Mouse (Mus musculus) forelimb bud, embryonic 11.5 days (tissue): ENCODE measurements around the gene Zfr2.

Experiments used
- DNase-seq: peaks from one replicate; pipeline ENCODE4 v3.0.0-alpha.2; 2012; ENCODE audit warnings: low read depth, low spot score

The Zfr2 gene

DNA sequence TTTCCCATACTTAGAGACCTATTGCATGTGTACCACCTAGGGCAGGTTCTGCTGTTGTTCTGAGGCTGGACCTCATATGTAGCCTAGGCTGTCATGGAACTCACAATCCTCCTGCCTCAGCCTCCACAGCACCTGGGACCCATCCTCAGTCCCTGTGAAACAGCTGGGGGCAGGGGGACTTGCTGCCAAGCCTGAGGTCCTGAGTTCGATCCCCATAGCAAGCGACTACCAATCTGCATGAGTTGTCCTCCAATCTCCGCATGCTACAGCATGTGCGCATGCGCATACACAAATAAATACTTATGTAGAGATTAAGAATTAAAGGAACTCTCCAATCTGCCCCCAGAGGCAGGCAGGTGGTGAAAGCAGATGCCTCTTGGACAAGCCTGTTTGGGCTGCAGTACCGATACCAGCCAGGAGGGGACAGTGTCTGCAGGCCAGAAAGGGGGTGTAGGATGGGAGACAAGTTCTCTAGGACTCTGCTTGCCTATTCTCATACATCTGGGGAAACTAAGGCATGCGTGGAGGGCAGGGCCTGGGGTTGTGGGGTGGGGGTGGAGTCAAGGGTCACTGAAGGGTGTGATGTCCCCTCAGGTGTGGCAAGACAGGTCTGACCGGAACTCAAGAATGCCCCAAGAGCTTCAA, 54.7 kb downstream of the Zfr2 start:
- DNase-seq, result peak; percentile 39

GRCm38 (mm10) chr10:81288601-81289000, 55.6 kb downstream of the Zfr2 start:
- peak; percentile 49 for DNase-seq

GRCm38 (mm10) chr10:81289278-81289677, 56.3 kb downstream of the Zfr2 start:
- DNase-seq, result peak; percentile 75

DNA sequence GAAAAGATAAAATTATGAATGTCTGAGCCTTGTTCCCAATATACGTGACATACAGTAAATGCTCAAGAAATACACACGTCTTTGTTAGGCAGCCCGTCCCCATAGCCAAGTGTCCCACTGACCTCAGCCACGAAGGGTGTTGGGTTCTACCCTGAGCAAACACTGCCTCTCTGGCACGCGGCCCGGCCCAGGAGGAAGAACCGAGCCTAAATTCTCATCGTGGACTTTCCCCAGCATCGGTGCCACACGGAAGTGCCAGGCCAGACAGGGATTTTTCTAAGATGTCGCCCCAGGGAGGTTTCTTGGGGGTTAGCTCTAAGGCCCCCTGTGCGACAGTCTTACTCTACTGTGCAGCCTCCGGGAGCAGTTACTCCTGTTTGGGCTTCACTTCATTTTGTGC, 56.9 kb downstream of the Zfr2 start:
- no peak for DNase-seq

GRCm38 (mm10) chr10:81290698-81291460, 57.9 kb downstream of the Zfr2 start:
- DNase-seq, result no peak

DNA sequence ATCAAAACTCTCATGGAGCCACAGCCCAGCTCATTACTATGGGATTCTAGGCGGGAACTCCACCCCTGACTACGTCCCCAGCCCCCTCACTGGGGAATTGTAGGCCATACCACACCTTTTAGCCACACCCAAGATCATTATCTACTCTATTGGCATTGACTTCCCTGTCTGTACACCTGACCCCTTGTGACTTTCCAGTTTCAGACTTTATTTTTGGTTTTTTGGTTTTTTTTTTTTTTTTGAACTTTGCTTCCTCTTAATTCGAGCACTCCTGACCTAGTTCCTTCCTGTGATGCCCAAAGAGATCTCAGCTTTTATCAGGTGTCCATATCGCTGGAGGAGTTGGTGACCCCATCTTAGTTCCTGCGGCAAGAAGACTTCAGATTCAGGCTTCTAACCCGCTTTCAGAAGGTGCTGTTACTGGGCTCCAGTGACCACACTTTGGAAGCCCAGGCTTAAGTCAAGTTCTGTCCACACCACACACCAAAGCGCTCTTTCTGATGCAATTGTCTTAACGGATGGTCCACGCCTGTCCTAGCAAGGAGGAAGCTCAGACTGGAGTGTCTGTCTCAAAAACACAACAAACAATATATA, 58.7 kb downstream of the Zfr2 start, which contains the start of gene Tjp3:
Gene Tjp3, minus strand, starts transcription at position 71 of the 594 bp plus-strand sequence.
- DNase-seq, result no peak

DNA sequence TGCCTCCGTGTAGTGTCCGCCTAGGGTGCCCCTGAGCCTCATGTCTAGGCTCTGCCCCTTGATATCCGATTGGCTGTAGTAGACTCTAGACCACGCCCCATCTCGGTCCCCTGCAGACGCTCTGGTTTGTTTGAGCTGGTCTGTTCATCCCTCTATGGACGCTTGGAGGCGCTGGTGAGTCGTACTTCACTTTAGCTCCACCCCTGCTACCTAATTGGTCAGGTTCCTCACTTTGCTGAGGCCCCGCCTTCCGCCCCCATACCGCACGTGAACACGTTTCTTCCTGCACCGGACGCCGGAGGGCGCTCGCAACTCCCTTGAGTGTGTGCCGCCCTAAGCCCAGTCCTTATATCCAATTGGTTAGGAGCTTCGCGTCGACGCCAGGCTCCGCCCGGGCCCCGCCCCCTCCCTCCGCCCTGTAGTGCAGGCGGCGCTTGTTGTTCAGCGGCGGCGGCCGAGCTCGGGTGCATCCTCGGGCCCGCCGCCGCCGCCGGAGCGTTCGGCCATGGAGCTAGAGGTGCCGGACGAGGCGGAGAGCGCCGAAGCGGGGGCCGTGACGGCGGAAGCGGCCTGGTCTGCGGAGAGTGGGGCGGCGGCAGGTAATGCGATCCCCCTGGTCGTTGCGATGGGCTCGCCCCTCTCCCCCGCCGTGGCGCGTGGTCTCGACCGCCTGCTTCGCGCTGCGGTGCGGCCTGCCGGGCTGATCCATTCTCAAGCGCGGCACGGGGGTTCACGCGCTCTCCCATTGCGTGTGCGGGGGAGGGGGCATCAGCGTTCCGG, 59.8 kb downstream of the Zfr2 start, which contains the start of gene Pip5k1c:
Gene Pip5k1c, plus strand, starts transcription at position 410 of the 780 bp plus-strand sequence.
- peak; percentile 100 for DNase-seq

DNA sequence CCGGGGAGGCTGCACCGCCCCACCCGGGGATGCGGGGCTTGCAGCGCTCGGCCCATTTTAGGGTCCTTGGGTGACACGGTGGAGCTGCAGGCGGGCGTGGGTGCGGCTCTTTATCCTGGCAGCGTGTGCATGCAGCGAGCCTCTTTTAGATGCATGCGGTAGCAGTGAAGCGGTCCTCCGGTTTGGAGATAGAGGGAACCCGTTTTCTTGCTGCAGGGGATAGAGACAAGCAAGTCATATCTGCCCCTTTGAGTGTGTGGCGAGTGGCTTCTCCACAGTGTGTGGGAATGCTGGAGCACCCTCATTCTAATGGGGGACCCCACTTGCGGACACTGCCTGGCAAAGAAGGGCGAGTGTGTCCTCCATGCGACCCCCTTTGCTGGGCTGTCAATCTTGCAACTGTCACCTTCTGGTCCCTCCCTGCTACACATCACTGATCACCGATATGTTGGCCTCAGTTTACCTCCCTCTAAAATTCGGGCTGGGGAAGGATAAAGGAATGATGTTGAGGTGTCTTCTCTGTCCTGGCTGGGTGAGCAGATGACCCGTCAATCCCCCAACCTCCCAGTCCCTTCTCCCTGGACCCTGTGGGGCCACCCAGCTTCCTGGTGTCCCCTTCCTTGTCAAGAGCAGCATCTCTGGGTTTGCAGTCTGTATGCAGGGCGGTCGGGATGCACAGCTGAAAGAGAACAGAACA, 60.5 kb downstream of the Zfr2 start:
- no peak for DNase-seq

DNA sequence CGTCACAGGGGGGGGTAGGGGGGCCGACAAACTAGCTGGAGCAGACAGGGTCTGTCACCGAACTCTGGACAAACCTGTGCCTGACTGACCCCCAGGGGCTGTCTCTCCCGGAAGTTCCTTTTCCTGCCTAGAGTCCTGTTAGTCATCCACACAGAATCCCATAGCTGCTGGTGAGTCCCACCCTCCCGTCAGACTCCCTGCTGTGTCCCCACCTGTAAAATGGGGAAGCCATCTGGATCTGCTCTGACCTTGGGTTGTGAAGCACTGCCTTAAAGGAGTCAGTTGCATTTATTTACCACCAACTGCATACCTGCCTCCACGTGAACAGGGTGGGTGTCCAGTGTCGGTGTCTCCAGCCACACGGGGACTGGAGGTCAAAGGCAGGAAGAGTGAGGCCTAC, 61.5 kb downstream of the Zfr2 start:
- no peak for DNase-seq

- no peak for DNase-seq
Measured at GRCm38 (mm10) chr10:81295185-81295584, 62.2 kb downstream of the Zfr2 start.

GRCm38 (mm10) chr10:81297246-81297645, 64.3 kb downstream of the Zfr2 start:
- no peak for DNase-seq

DNA sequence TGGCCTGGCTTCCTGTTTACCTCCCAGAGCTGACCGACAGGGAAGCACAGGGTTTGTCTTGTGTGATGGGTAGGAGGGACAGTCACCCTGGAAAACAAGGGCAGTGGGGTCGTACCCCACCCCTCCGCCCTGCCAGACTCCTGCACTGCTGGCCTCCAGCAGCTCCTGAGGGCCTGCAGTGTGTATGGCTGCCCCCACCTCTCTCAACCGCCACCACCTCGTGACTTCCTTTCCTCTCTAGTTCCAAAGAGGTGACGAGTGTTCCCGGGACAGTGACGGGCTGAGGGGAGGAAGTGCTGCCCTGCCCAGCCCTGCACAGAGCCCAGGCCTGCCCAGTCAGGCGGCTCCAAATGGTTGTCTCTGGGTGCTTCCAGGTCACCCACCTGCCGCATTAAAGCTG, 64.9 kb downstream of the Zfr2 start:
- DNase-seq, result no peak

- no peak for DNase-seq
Measured at GRCm38 (mm10) chr10:81298369-81299100, 65.6 kb downstream of the Zfr2 start.

- DNase-seq, result no peak
Measured at GRCm38 (mm10) chr10:81299585-81300351, 66.8 kb downstream of the Zfr2 start.

GRCm38 (mm10) chr10:81300352-81300907, 67.5 kb downstream of the Zfr2 start:
- no peak for DNase-seq

DNA sequence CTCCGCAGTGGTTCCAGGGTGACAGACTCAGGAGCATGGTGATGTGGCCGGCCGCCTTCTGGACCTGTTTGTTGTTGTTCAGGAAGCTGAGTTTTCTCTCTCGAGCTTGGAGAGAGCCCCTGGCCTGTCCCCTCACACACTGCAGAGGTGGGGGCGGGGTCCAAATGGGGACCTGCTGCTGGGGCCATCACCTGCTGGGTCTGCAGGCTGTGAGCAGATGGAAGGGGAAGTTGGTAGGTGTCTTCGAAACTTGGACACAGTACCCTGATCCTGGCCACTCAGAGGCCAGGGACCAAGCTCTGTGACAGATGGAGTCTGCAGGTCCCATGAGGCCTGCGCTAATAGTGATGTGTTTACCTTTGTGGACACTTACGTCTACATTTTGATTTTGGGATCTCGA, 68.4 kb downstream of the Zfr2 start:
- no peak for DNase-seq
